Mouse (Mus musculus) cortical plate, adult 2 months (tissue): ENCODE measurements around the gene Klrb1b.

ENCODE experiments used
- CTCF ChIP-seq: fragments of 200-500 bp; IDR thresholded peaks from 2 replicates; pipeline ENCODE4 v1.5.1; 2011; ENCODE audit warnings: mild to moderate bottlenecking, control low read depth, low read length; ENCODE audit not compliant: insufficient read depth; ENCODE audit errors: extremely low read depth
- POLR2A ChIP-seq: fragments of 200-500 bp; IDR thresholded peaks from 2 replicates; pipeline ENCODE4 v1.6.1; 2011; ENCODE audit warnings: mild to moderate bottlenecking, low read length, control low read depth; ENCODE audit not compliant: insufficient read depth; ENCODE audit errors: extremely low read depth

GRCm38 (mm10) chr6:128857976-128858375, 31.8 kb upstream of the Klrb1b start:
- TF ChIP-seq POLR2A (no peak), CTCF (no peak)
